Mouse (Mus musculus): ENCODE measurements around the gene Ikzf3. TPM values are rescaled to one million over a fixed set of nuclear protein-coding genes. Genes with fewer than 3 reads are reported as not detected.
A peak's percentile ranks its signal among the peaks of the same experiment; 100 is the strongest.

Gene Ikzf3
- total RNA-seq, 2 experiments from 2014 or later = not detected

DNA sequence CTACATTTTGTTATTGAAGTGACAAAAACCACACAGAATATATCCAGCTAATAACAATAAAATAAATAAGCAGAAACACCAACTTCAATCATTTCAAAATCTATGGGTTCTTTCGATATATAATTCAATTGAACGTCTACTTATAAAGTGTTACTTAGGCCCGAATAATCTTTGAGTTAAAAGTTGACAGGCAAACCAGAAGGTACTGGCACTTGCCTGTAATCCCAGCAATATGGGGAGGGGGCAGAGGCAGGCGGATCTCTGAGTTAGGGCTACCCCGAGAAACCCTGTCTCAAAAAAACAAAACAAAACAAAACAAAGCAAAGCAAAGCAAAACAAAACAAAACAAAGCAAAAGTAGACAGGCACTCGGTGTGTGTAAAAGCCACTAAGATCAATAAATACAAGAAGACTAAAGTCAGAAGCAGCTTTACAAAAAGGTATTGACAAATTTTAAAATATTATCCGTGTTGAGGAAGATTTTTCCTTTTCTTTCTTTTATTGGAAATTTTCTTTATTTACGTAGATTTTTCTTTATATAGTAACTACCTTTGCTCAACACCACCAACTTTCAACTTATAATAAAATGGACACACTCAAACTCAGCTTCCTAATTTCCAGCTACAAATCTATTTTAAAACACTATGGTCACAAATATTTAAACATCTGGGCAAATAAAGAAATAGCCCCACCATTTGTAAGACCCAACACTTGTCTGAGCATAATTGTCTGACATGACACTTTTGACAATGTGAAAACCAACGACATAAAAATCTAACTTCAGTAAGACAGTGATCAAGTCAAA lies 70.0 kb downstream of the Ikzf3 start:
- DNase-seq (ENCODE audit: low spot score in 2 of 2) = no peak

GRCm38 (mm10) chr11:98474967-98475366 lies 70.9 kb downstream of the Ikzf3 start:
- DNase-seq (ENCODE audit: low spot score in 2 of 2) = no peak

GRCm38 (mm10) chr11:98473916-98474479 lies 71.8 kb downstream of the Ikzf3 start:
- DNase-seq (ENCODE audit: low spot score in 2 of 2) = no peak

DNA sequence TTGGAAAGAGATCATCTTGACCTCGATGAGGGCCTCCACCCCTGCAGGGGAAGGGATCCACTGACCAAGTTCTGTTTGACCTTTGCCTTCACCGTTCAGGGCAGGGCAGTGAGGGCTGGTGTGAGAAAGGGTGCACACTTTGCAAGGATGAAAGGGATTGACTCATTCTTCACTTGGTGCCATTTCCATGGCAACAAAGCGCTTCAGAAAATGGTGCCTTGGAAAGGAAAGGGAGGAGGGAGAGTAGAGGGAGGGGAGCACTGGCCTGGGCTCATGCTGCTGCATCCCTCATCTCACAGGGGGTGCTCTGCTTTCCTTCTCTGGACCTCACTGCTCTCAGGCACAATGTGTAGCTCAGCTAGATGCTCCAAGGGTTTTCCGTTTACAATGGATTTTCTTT lies 73.1 kb downstream of the Ikzf3 start:
- DNase-seq (ENCODE audit: low spot score in 2 of 2) = no peak

GRCm38 (mm10) chr11:98470795-98471194 lies 75.0 kb downstream of the Ikzf3 start:
- DNase-seq (ENCODE audit: low spot score in 2 of 2) = no peak

- no peak for DNase-seq (ENCODE audit: low spot score in 2 of 2)
Measured at GRCm38 (mm10) chr11:98469761-98470714, 75.8 kb downstream of the Ikzf3 start.

- no peak for DNase-seq (ENCODE audit: low spot score in 2 of 2)
Measured at GRCm38 (mm10) chr11:98464516-98464915, 81.3 kb downstream of the Ikzf3 start.

GRCm38 (mm10) chr11:98463911-98464310 lies 81.9 kb downstream of the Ikzf3 start:
- DNase-seq (ENCODE audit: low spot score in 2 of 2) = no peak

DNA sequence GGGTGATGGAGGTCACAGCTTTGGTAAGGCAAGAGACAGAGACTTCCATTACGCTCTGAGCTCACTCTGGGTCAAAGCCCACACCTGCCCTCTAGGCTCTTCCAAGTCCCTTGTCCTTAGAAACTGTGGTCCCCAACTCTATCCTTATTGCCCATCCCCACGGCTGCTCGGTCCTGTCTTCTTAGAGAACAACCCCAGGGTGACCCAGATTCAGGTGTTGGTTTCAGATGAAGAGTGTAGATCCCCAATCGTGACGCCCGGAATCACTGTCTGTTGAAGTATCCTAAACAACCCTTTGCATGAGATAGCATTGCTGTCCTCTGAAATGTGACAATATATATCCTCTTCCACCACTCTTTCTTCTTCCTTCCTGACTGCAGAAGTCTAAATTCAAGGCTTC lies 83.6 kb downstream of the Ikzf3 start:
- DNase-seq (ENCODE audit: low spot score in 2 of 2) = no peak

GRCm38 (mm10) chr11:98461109-98461720 lies 84.6 kb downstream of the Ikzf3 start:
- no peak for DNase-seq (ENCODE audit: low spot score in 2 of 2)

GRCm38 (mm10) chr11:98459860-98460259 lies 86.0 kb downstream of the Ikzf3 start:
- no peak for DNase-seq (ENCODE audit: low spot score in 2 of 2)

DNA sequence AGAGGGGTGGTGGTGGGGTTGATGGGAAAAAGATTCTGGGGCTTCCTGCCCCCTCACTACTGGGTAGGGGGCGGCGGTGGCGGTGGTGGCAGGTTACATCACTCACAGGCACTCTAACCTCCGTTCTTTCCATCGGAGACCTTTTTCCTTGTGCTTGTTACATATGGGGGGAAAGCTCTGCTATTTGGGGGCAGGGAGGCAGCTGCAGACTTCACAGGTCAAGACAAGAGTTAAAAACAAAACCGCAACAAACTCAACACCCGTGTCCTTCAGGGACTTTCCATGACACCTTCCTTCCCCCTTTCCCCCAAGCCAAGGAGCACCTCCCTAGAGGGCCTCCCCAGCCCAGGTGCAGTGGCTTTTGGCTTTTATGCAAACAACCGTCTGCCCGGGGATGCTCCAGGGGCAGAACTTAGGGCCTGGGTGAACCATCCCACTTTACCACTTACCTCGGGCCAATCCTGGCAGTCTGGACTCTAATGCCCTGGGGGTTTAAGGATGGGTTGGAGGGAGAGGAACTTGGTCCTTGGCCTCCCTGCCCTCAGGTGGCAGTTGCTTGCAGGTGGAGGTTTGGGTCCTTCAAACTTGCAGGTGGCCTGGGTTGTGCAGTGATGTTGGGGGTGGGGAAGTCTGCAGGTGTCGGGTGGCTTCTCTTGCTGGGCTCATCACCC lies 86.6 kb downstream of the Ikzf3 start:
- DNase-seq (ENCODE audit: low spot score in 2 of 2) = no peak

- no peak for DNase-seq (ENCODE audit: low spot score in 2 of 2)
Measured at GRCm38 (mm10) chr11:98458121-98458990, 87.5 kb downstream of the Ikzf3 start.

GRCm38 (mm10) chr11:98457367-98458120 lies 88.3 kb downstream of the Ikzf3 start:
- peak; percentile 92 to 93 for DNase-seq (ENCODE audit: low spot score in 2 of 2)

- DNase-seq (ENCODE audit: low spot score in 2 of 2) = no peak
Measured at GRCm38 (mm10) chr11:98456945-98457344, 88.9 kb downstream of the Ikzf3 start.

DNA sequence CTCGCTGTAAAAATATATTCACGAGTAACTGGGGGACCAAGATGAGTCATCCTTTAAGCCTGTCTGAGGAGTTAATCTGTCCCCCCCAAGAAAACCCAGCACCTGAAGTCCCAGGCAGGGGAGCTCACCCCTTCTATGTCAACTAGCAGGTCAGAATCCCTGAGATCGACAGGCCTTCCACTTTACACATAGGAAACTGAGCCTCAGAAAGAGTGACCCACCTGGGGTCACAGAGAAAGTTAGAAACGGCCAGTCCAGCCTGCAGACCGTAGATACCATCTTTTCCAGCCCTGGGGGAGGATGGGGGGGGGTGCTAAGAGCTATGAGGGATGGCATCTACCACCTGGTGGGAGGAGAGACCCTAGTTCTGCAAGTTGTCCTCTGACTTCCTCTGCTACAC lies 89.3 kb downstream of the Ikzf3 start:
- DNase-seq (ENCODE audit: low spot score in 2 of 2) = no peak

DNA sequence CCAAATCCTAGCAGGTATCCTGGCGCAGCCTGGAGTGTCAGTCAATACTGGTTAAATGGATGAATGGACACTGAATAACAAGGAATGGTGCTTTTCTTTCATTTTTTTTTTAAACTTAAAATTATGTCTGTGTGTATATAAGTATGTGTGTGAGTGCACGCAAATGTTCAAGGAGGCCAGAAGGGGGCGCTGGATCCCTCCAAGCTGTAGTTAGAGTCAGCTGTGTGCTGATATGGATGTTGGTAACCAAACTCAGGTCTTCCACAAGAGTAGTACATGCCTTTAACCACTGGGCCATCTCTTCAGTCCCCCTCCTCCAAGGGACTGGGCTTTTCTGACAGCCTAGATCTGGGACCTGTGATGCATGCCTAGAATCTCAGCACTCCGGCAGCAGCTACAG lies 90.3 kb downstream of the Ikzf3 start:
- no peak for DNase-seq (ENCODE audit: low spot score in 2 of 2)

GRCm38 (mm10) chr11:98449921-98450771 lies 95.7 kb downstream of the Ikzf3 start:
- no peak for DNase-seq (ENCODE audit: low spot score in 2 of 2)
